In the genomic region with DNA sequence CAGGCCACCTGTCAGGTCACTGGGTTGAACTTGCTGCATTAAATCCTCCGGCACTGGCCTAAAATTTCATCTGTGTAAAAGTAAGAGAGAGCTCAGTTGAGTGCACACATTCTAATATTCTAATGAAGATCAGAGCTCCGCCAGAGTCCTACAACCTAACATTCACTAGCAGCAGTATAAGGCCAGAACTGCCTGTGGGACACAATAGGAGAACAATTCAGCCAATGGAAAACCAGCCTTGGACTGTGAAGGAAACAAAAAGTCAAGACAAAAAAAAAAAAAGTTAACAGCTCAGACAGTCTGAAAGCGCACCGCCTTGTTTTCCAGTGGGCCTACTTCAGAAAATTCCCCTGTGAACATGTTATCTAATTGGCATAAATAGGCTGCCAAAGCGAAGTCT, we compare ENCODE assay signal across 20 mouse cellular contexts.
"Had no signal": no experiment of that assay in that cellular context is flagged by ENCODE, and none has a peak within 500 bp of the region (broad histone marks: within the 10 kb centered on the region; RNA-seq: fewer than 3 reads in every experiment).

No protein-coding gene starts in this region.

- ATAC-seq: liver, postnatal 0 days; lung, postnatal 0 days; midbrain, embryonic 16.5 days had no signal

- H3K36me3 ChIP-seq: limb, embryonic 12.5 days; limb, embryonic 15.5 days; neural tube, embryonic 13.5 days; stomach, embryonic 15.5 days had no signal

- H3K9ac ChIP-seq: limb, embryonic 12.5 days; limb, embryonic 15.5 days; liver, embryonic 14.5 days; liver, postnatal 0 days; lung, embryonic 14.5 days; neural tube, embryonic 13.5 days; stomach, embryonic 15.5 days had no signal

- H3K4me3 ChIP-seq: limb, embryonic 12.5 days; limb, embryonic 15.5 days; myocyte; neural tube, embryonic 13.5 days; stomach, embryonic 15.5 days had no signal

- H3K4me1 ChIP-seq: limb, embryonic 12.5 days; limb, embryonic 15.5 days; stomach, embryonic 15.5 days had no signal

- H3K27me3 ChIP-seq: limb, embryonic 12.5 days; limb, embryonic 15.5 days; neural tube, embryonic 13.5 days; stomach, embryonic 15.5 days had no signal

- H3K9me3 ChIP-seq: limb, embryonic 12.5 days; limb, embryonic 15.5 days; neural tube, embryonic 13.5 days; stomach, embryonic 15.5 days had no signal

- H3K27ac ChIP-seq: limb, embryonic 12.5 days; limb, embryonic 15.5 days; liver, embryonic 14.5 days; macrophage; neural tube, embryonic 13.5 days; stomach, embryonic 15.5 days had no signal

- H3K4me2 ChIP-seq: limb, embryonic 12.5 days; limb, embryonic 15.5 days; liver, embryonic 11.5 days; lung, embryonic 14.5 days; neural tube, embryonic 13.5 days; stomach, embryonic 15.5 days had no signal

- DNase-seq: kidney, adult 9 months; kidney, postnatal 14 days; kidney, postnatal 4 days; left cerebral cortex, postnatal 4 days; liver, postnatal 0 days; lung, embryonic 14.5 days; retina, postnatal 1 day; right cerebral cortex, postnatal 25 days; spleen, adult 18-20 months; thymus, postnatal 25 days had no signal
